Mouse (Mus musculus): ENCODE results near the gene Dna2. TPM values are rescaled to one million over a fixed set of nuclear protein-coding genes. Genes with fewer than 3 reads are reported as not detected.

Dna2 gene
- polyA plus RNA-seq, 1 experiment from 2014 or later, result 11.9 TPM

- ATAC-seq (ENCODE audit: low read depth), result no peak
- no peak for DNase-seq (ENCODE audit: low spot score)
- Histone ChIP-seq H3K9ac (ENCODE audit: low read depth, low read length) (no peak overlapping the region), H3K27me3 (replicated peaks; ENCODE audit: control insufficient read depth, insufficient read depth, low read length) (no peaks in the 10 kb centered on the region), H3K4me2 (ENCODE audit: low read depth, low read length) (no peak overlapping the region), H3K9me3 (ENCODE audit: control insufficient read depth, low read length) (no peaks in the 10 kb centered on the region), H3K27ac (replicated peaks; ENCODE audit: low read depth, low read length) (no peak overlapping the region), H3K4me1 (ENCODE audit: control insufficient read depth, insufficient read depth, low read length) (peaks cover 10% of the 10 kb centered on the region; the same call in 1 of the 2 replicates), H3K36me3 (ENCODE audit: control insufficient read depth, insufficient read depth, low read length) (no peaks in the 10 kb centered on the region), H3K4me3 (ENCODE audit: low read depth, low read length) (no peak overlapping the region)
- 81% methylated on average over 3 of the region's 3 CpGs for WGBS
Measured at GRCm38 (mm10) chr10:62918985-62919384, 27.8 kb upstream of the Dna2 start.

GRCm38 (mm10) chr10:62919925-62920765, 26.7 kb upstream of the Dna2 start, which contains the start of gene Slc25a16:
Gene Slc25a16 (plus strand): TSS chr10:62920633.
- 6% methylated on average over 38 of the region's 50 CpGs for WGBS
- ATAC-seq (ENCODE audit: low read depth), result peak; percentile 98

GRCm38 (mm10) chr10:62920766-62921156, 26.1 kb upstream of the Dna2 start:
- Histone ChIP-seq H3K4me2 (ENCODE audit: low read depth, low read length) (peak overlapping the region; percentile 96), H3K4me3 (ENCODE audit: low read depth, low read length) (peak overlapping the region; percentile 74), H3K9me3 (ENCODE audit: control insufficient read depth, low read length) (no peaks in the 10 kb centered on the region), H3K27ac (replicated peaks; ENCODE audit: low read depth, low read length) (peak overlapping the region; percentile 80), H3K27me3 (replicated peaks; ENCODE audit: control insufficient read depth, insufficient read depth, low read length) (no peaks in the 10 kb centered on the region), H3K4me1 (ENCODE audit: control insufficient read depth, insufficient read depth, low read length) (peaks cover 10% of the 10 kb centered on the region; the same call in 1 of the 2 replicates), H3K9ac (ENCODE audit: low read depth, low read length) (peak overlapping the region; percentile 86), H3K36me3 (ENCODE audit: control insufficient read depth, insufficient read depth, low read length) (no peaks in the 10 kb centered on the region)
- DNase-seq (ENCODE audit: low spot score) (peak; percentile 8), ATAC-seq (ENCODE audit: low read depth) (peak; percentile 71; the same call in 1 of the 2 replicates)
- WGBS, result 2% methylated on average over 5 of the region's 29 CpGs

More at GRCm38 (mm10) chr10:62919925-62920765, 26.7 kb upstream of the Dna2 start, which contains the start of gene Slc25a16:
- H3K4me3 ChIP-seq (ENCODE audit: low read depth, low read length), result peak within 1 kb of the TSS; percentile 74
- H3K4me1 ChIP-seq (ENCODE audit: control insufficient read depth, insufficient read depth, low read length), result peaks cover 10% of the 10 kb centered on the region; the same call in 1 of the 2 replicates
- peak; percentile 94 for DNase-seq (ENCODE audit: low spot score)
- H3K27me3 ChIP-seq (replicated peaks; ENCODE audit: control insufficient read depth, insufficient read depth, low read length), result no peaks in the 10 kb centered on the region
- H3K36me3 ChIP-seq (ENCODE audit: control insufficient read depth, insufficient read depth, low read length), result no peaks in the 10 kb centered on the region
- H3K27ac ChIP-seq (replicated peaks; ENCODE audit: low read depth, low read length), result peak within 1 kb of the TSS; percentile 80
- peak within 1 kb of the TSS; percentile 86 for H3K9ac ChIP-seq (ENCODE audit: low read depth, low read length)
- peak within 1 kb of the TSS; percentile 96 for H3K4me2 ChIP-seq (ENCODE audit: low read depth, low read length)
- no peaks in the 10 kb centered on the region for H3K9me3 ChIP-seq (ENCODE audit: control insufficient read depth, low read length)

GRCm38 (mm10) chr10:62924096-62924635, 22.7 kb upstream of the Dna2 start:
- no peak overlapping the region for H3K9ac ChIP-seq (ENCODE audit: low read depth, low read length)
- no peak overlapping the region for H3K4me2 ChIP-seq (ENCODE audit: low read depth, low read length)
- no peak overlapping the region for H3K4me3 ChIP-seq (ENCODE audit: low read depth, low read length)
- H3K27ac ChIP-seq (replicated peaks; ENCODE audit: low read depth, low read length), result no peak overlapping the region
- H3K9me3 ChIP-seq (ENCODE audit: control insufficient read depth, low read length), result no peaks in the 10 kb centered on the region
- WGBS, result 91% methylated on average over 4 of the region's 4 CpGs
- DNase-seq (ENCODE audit: low spot score) (no peak), ATAC-seq (ENCODE audit: low read depth) (no peak)
- H3K36me3 ChIP-seq (ENCODE audit: control insufficient read depth, insufficient read depth, low read length), result peaks cover 12% of the 10 kb centered on the region
- H3K4me1 ChIP-seq (ENCODE audit: control insufficient read depth, insufficient read depth, low read length), result peaks cover 10% of the 10 kb centered on the region; the same call in 1 of the 2 replicates
- no peaks in the 10 kb centered on the region for H3K27me3 ChIP-seq (replicated peaks; ENCODE audit: control insufficient read depth, insufficient read depth, low read length)

GRCm38 (mm10) chr10:62932381-62932780, 14.4 kb upstream of the Dna2 start:
- peaks cover 58% of the 10 kb centered on the region for H3K36me3 ChIP-seq (ENCODE audit: control insufficient read depth, insufficient read depth, low read length)
- DNase-seq (ENCODE audit: low spot score) (no peak), ATAC-seq (ENCODE audit: low read depth) (no peak)
- H3K27ac ChIP-seq (replicated peaks; ENCODE audit: low read depth, low read length), result no peak overlapping the region
- WGBS, result 89% methylated on average over 1 of the region's 1 CpGs
- no peaks in the 10 kb centered on the region for H3K27me3 ChIP-seq (replicated peaks; ENCODE audit: control insufficient read depth, insufficient read depth, low read length)
- H3K9me3 ChIP-seq (ENCODE audit: control insufficient read depth, low read length), result no peaks in the 10 kb centered on the region
- no peaks in the 10 kb centered on the region for H3K4me1 ChIP-seq (ENCODE audit: control insufficient read depth, insufficient read depth, low read length)
- H3K9ac ChIP-seq (ENCODE audit: low read depth, low read length), result no peak overlapping the region
- no peak overlapping the region for H3K4me3 ChIP-seq (ENCODE audit: low read depth, low read length)
- no peak overlapping the region for H3K4me2 ChIP-seq (ENCODE audit: low read depth, low read length)

- no peaks in the 10 kb centered on the region for H3K27me3 ChIP-seq (replicated peaks; ENCODE audit: control insufficient read depth, insufficient read depth, low read length)
- no peak overlapping the region for H3K4me2 ChIP-seq (ENCODE audit: low read depth, low read length)
- ATAC-seq (ENCODE audit: low read depth), result no peak
- peaks cover 35% of the 10 kb centered on the region for H3K36me3 ChIP-seq (ENCODE audit: control insufficient read depth, insufficient read depth, low read length)
- no peak for DNase-seq (ENCODE audit: low spot score)
- no peak overlapping the region for H3K27ac ChIP-seq (replicated peaks; ENCODE audit: low read depth, low read length)
- no peak overlapping the region for H3K9ac ChIP-seq (ENCODE audit: low read depth, low read length)
- no peaks in the 10 kb centered on the region for H3K4me1 ChIP-seq (ENCODE audit: control insufficient read depth, insufficient read depth, low read length)
- WGBS, result 82% methylated on average over 10 of the region's 10 CpGs
- no peaks in the 10 kb centered on the region for H3K9me3 ChIP-seq (ENCODE audit: control insufficient read depth, low read length)
- no peak overlapping the region for H3K4me3 ChIP-seq (ENCODE audit: low read depth, low read length)
Measured at GRCm38 (mm10) chr10:62944975-62945580, 1.7 kb upstream of the Dna2 start.

GRCm38 (mm10) chr10:62948551-62948950, 1.7 kb downstream of the Dna2 start:
- DNase-seq (ENCODE audit: low spot score) (no peak), ATAC-seq (ENCODE audit: low read depth) (no peak)
- Histone ChIP-seq H3K9me3 (ENCODE audit: control insufficient read depth, low read length) (no peaks in the 10 kb centered on the region), H3K4me3 (ENCODE audit: low read depth, low read length) (no peak overlapping the region), H3K4me2 (ENCODE audit: low read depth, low read length) (no peak overlapping the region), H3K27ac (replicated peaks; ENCODE audit: low read depth, low read length) (no peak overlapping the region), H3K4me1 (ENCODE audit: control insufficient read depth, insufficient read depth, low read length) (no peaks in the 10 kb centered on the region), H3K9ac (ENCODE audit: low read depth, low read length) (no peak overlapping the region), H3K27me3 (replicated peaks; ENCODE audit: control insufficient read depth, insufficient read depth, low read length) (no peaks in the 10 kb centered on the region), H3K36me3 (ENCODE audit: control insufficient read depth, insufficient read depth, low read length) (peaks cover 25% of the 10 kb centered on the region; the same call in 1 of the 2 replicates)
- 95% methylated on average over 7 of the region's 7 CpGs for WGBS

- DNase-seq (ENCODE audit: low spot score) (no peak), ATAC-seq (ENCODE audit: low read depth) (no peak)
- Histone ChIP-seq H3K4me1 (ENCODE audit: control insufficient read depth, insufficient read depth, low read length) (no peaks in the 10 kb centered on the region), H3K9me3 (ENCODE audit: control insufficient read depth, low read length) (no peaks in the 10 kb centered on the region), H3K4me3 (ENCODE audit: low read depth, low read length) (no peak overlapping the region), H3K4me2 (ENCODE audit: low read depth, low read length) (no peak overlapping the region), H3K27ac (replicated peaks; ENCODE audit: low read depth, low read length) (no peak overlapping the region), H3K9ac (ENCODE audit: low read depth, low read length) (no peak overlapping the region), H3K27me3 (replicated peaks; ENCODE audit: control insufficient read depth, insufficient read depth, low read length) (no peaks in the 10 kb centered on the region), H3K36me3 (ENCODE audit: control insufficient read depth, insufficient read depth, low read length) (peaks cover 83% of the 10 kb centered on the region)
- WGBS, result 96% methylated on average over 7 of the region's 7 CpGs
Measured at GRCm38 (mm10) chr10:62963956-62964355, 17.1 kb downstream of the Dna2 start.
